Comparison of ENCODE assay signal across 12 mouse cellular contexts in the genomic region with DNA sequence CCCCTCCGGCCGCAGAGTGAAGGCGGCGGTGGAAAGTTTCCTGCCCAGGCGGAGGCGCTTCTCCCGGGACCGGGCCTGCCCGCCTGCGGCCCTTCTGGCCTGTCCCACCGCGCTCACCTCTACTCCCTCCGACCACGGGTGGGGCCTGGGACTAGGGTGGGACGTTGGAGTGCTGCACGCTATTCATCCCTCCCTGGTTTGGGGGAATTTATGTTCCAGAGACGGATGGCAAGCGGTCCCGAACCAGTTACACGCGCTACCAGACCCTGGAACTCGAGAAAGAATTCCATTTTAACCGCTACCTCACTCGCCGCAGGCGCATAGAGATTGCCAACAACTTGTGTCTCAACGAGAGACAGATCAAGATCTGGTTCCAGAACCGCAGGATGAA. TPM values are rescaled to one million over a fixed set of nuclear protein-coding genes. Genes with fewer than 3 reads are reported as not detected.
DNase-seq lines count a peak whose midpoint lies in the region; ATAC-seq lines count a peak whose summit lies in the region.
"Had no signal": no experiment of that assay in that cellular context is flagged by ENCODE, and none has a peak within 500 bp of the region (broad histone marks: within the 10 kb centered on the region; RNA-seq: fewer than 3 reads in every experiment).

No protein-coding gene starts in this region.

- H3K4me2 ChIP-seq in kidney, embryonic 16.5 days (replicated peaks; ENCODE audit: low read depth, low read length), result peak overlapping the region; percentile 68
- H3K4me2 ChIP-seq in embryonic facial prominence, embryonic 11.5 days (ENCODE audit: low read depth, low read length), result no peak overlapping the region
- H3K4me2 ChIP-seq in hindbrain, embryonic 15.5 days, result peak overlapping the region; percentile 66
- peak overlapping the region; percentile 99 for H3K4me2 ChIP-seq in neural tube, embryonic 11.5 days (ENCODE audit: low read depth)

- peak overlapping the region; percentile 39 for H3K4me3 ChIP-seq in kidney, embryonic 16.5 days (ENCODE audit: low read length)
- H3K4me3 ChIP-seq in embryonic facial prominence, embryonic 11.5 days (ENCODE audit: low read depth, low read length), result no peak overlapping the region
- H3K4me3 ChIP-seq in hindbrain, embryonic 15.5 days, result peak overlapping the region; percentile 45
- H3K4me3 ChIP-seq in neural tube, embryonic 11.5 days (ENCODE audit: low read depth, low read length), result peak overlapping the region; percentile 61

- H3K27ac ChIP-seq in kidney, embryonic 16.5 days (ENCODE audit: low read length), result peak overlapping the region; percentile 88
- no peak overlapping the region for H3K27ac ChIP-seq in embryonic facial prominence, embryonic 11.5 days (replicated peaks; ENCODE audit: low read depth, low read length)
- H3K27ac ChIP-seq in hindbrain, embryonic 15.5 days (replicated peaks), result peak overlapping the region; percentile 89
- H3K27ac ChIP-seq in neural tube, embryonic 11.5 days (ENCODE audit: low read depth, low read length), result peak overlapping the region; percentile 99

- 2% methylated on average over 24 of the region's 28 CpGs for WGBS in kidney, embryonic 16.5 days
- WGBS in embryonic facial prominence, embryonic 11.5 days, result under 1% methylated on average over 28 of the region's 28 CpGs
- 2% methylated on average over 28 of the region's 28 CpGs for WGBS in hindbrain, embryonic 15.5 days
- under 1% methylated on average over 28 of the region's 28 CpGs for WGBS in neural tube, embryonic 11.5 days

- H3K9ac ChIP-seq in kidney, embryonic 16.5 days (replicated peaks; ENCODE audit: low read length), result peak overlapping the region; percentile 67
- no peak overlapping the region for H3K9ac ChIP-seq in embryonic facial prominence, embryonic 11.5 days (replicated peaks; ENCODE audit: low read length)
- peak overlapping the region; percentile 51 for H3K9ac ChIP-seq in hindbrain, embryonic 15.5 days
- peak overlapping the region; percentile 90 for H3K9ac ChIP-seq in neural tube, embryonic 11.5 days (ENCODE audit: low read length)

- ATAC-seq in kidney, embryonic 16.5 days (ENCODE audit: low FRiP score, low TSS enrichment), result peak; percentile 32
- ATAC-seq in embryonic facial prominence, embryonic 11.5 days (replicated peaks; ENCODE audit: insufficient number of reproducible peaks, low FRiP score, low TSS enrichment, low read depth), result 0 out of 2 replicates have a peak, but pooled peaks have one; percentile 19
- no peak for ATAC-seq in hindbrain, embryonic 15.5 days (ENCODE audit: low FRiP score, low read depth)
- ATAC-seq in neural tube, embryonic 11.5 days (ENCODE audit: insufficient read depth, low FRiP score, low TSS enrichment), result no peak; the same call in 1 of the 2 replicates

- DNase-seq in kidney, adult 11 months, result no peak
- DNase-seq in embryonic facial prominence, embryonic 11.5 days (ENCODE audit: low spot score), result no peak
- DNase-seq in neural tube, embryonic 11.5 days (ENCODE audit: low spot score), result no peak
- no peak for DNase-seq in ovary, postnatal 14 days (ENCODE audit: low spot score)
- DNase-seq in Muller cell, postnatal 12 days (ENCODE audit: inconsistent ontology term), result no peak
- DNase-seq in urinary bladder, adult 2 months (ENCODE audit: low spot score), result no peak
- DNase-seq: lung, postnatal 14 days; thymus, postnatal 25 days had no signal

- no peaks in the 10 kb centered on the region; the same call in 1 of the 2 replicates for H3K36me3 ChIP-seq in kidney, embryonic 16.5 days (ENCODE audit: insufficient read depth, low read length)
- no peaks in the 10 kb centered on the region for H3K36me3 ChIP-seq in embryonic facial prominence, embryonic 11.5 days (replicated peaks; ENCODE audit: control insufficient read depth, insufficient read depth, low read depth, low read length)
- H3K36me3 ChIP-seq in hindbrain, embryonic 15.5 days, result no peaks in the 10 kb centered on the region
- no peaks in the 10 kb centered on the region; the same call in 1 of the 2 replicates for H3K36me3 ChIP-seq in neural tube, embryonic 11.5 days (ENCODE audit: control insufficient read depth, insufficient read depth, low read length)

- no peaks in the 10 kb centered on the region for H3K9me3 ChIP-seq in kidney, embryonic 16.5 days (ENCODE audit: low read length)
- H3K9me3 ChIP-seq in embryonic facial prominence, embryonic 11.5 days (replicated peaks; ENCODE audit: control insufficient read depth, low read length), result no peaks in the 10 kb centered on the region
- no peaks in the 10 kb centered on the region for H3K9me3 ChIP-seq in hindbrain, embryonic 15.5 days
- no peaks in the 10 kb centered on the region for H3K9me3 ChIP-seq in neural tube, embryonic 11.5 days (ENCODE audit: control insufficient read depth, low read length)

- H3K27me3 ChIP-seq in kidney, embryonic 16.5 days (ENCODE audit: insufficient read depth, low read length), result peaks cover 43% of the 10 kb centered on the region
- peaks cover 97% of the 10 kb centered on the region for H3K27me3 ChIP-seq in embryonic facial prominence, embryonic 11.5 days (ENCODE audit: control insufficient read depth, insufficient read depth, low read length)
- peaks cover 82% of the 10 kb centered on the region for H3K27me3 ChIP-seq in hindbrain, embryonic 15.5 days
- H3K27me3 ChIP-seq in neural tube, embryonic 11.5 days (ENCODE audit: control insufficient read depth, insufficient read depth, low read length), result no peaks in the 10 kb centered on the region

- peaks cover 92% of the 10 kb centered on the region for H3K4me1 ChIP-seq in kidney, embryonic 16.5 days (ENCODE audit: insufficient read depth, low read length)
- H3K4me1 ChIP-seq in embryonic facial prominence, embryonic 11.5 days (ENCODE audit: control insufficient read depth, insufficient read depth, low read length), result no peaks in the 10 kb centered on the region
- peaks cover 10% of the 10 kb centered on the region for H3K4me1 ChIP-seq in hindbrain, embryonic 15.5 days (replicated peaks)
- H3K4me1 ChIP-seq in neural tube, embryonic 11.5 days (ENCODE audit: control insufficient read depth, insufficient read depth, low read length), result peaks cover 64% of the 10 kb centered on the region

RNA-seq across cellular contexts. Expression of gene Hoxc4, which starts 3.7 kb away (rescaled TPM):
- polyA plus RNA-seq in kidney, embryonic 16.5 days (2015; fragmentation: Nextera tagmentation; extraction: Ambion mirVana), result 6.9 and 8.6 TPM in 2 replicates
- 1.6 and 1.7 TPM in 2 replicates for polyA plus RNA-seq in embryonic facial prominence, embryonic 11.5 days (2014; fragmentation: Nextera tagmentation; extraction: Ambion mirVana)
- 56.8 and 63.8 TPM in 2 replicates for polyA plus RNA-seq in hindbrain, embryonic 15.5 days (2015; fragmentation: Nextera tagmentation; extraction: Ambion mirVana)
- 62.6 and 67.3 TPM in 2 replicates for polyA plus RNA-seq in neural tube, embryonic 11.5 days (2014; fragmentation: Nextera tagmentation; extraction: Ambion mirVana)
- 0.76 and 0.80 TPM in 2 replicates for polyA plus RNA-seq in urinary bladder, adult 2 months (2012; rRNA removed)
- polyA plus RNA-seq: cortical plate, adult 2 months had no signal

RNA-seq across cellular contexts. Expression of gene Hoxc6, which starts 16.9 kb away (rescaled TPM):
- 7.6 and 11.0 TPM in 2 replicates for polyA plus RNA-seq in kidney, embryonic 16.5 days (2015; fragmentation: Nextera tagmentation; extraction: Ambion mirVana)
- polyA plus RNA-seq in embryonic facial prominence, embryonic 11.5 days (2014; fragmentation: Nextera tagmentation; extraction: Ambion mirVana), result 0.17 and 0.43 TPM in 2 replicates
- polyA plus RNA-seq in hindbrain, embryonic 15.5 days (2015; fragmentation: Nextera tagmentation; extraction: Ambion mirVana), result 7.4 and 13.1 TPM in 2 replicates
- polyA plus RNA-seq in neural tube, embryonic 11.5 days (2014; fragmentation: Nextera tagmentation; extraction: Ambion mirVana), result 95.9 and 96.4 TPM in 2 replicates
- 2.1 and 2.5 TPM in 2 replicates for polyA plus RNA-seq in urinary bladder, adult 2 months (2012; rRNA removed)
- polyA plus RNA-seq: cortical plate, adult 2 months had no signal

RNA-seq across cellular contexts. Expression of gene Hoxc8, which starts 24.6 kb away (rescaled TPM):
- polyA plus RNA-seq in kidney, embryonic 16.5 days (2015; fragmentation: Nextera tagmentation; extraction: Ambion mirVana), result 6.6 and 9.2 TPM in 2 replicates
- not detected in 2 replicates for polyA plus RNA-seq in embryonic facial prominence, embryonic 11.5 days (2014; fragmentation: Nextera tagmentation; extraction: Ambion mirVana)
- 2.3 and 16.6 TPM in 2 replicates for polyA plus RNA-seq in hindbrain, embryonic 15.5 days (2015; fragmentation: Nextera tagmentation; extraction: Ambion mirVana)
- 63.7 and 67.1 TPM in 2 replicates for polyA plus RNA-seq in neural tube, embryonic 11.5 days (2014; fragmentation: Nextera tagmentation; extraction: Ambion mirVana)
- polyA plus RNA-seq in urinary bladder, adult 2 months (2012; rRNA removed), result 0.39 and 0.47 TPM in 2 replicates
- polyA plus RNA-seq: cortical plate, adult 2 months; heart, embryonic 14.5 days had no signal

RNA-seq across cellular contexts. Expression of gene Hoxc9, which starts 38.8 kb away (rescaled TPM):
- 7.4 and 9.2 TPM in 2 replicates for polyA plus RNA-seq in kidney, embryonic 16.5 days (2015; fragmentation: Nextera tagmentation; extraction: Ambion mirVana)
- not detected in 2 replicates for polyA plus RNA-seq in embryonic facial prominence, embryonic 11.5 days (2014; fragmentation: Nextera tagmentation; extraction: Ambion mirVana)
- polyA plus RNA-seq in hindbrain, embryonic 15.5 days (2015; fragmentation: Nextera tagmentation; extraction: Ambion mirVana), result 0.30 TPM in 1 of 2 replicates, not detected in the other
- 36.1 and 40.0 TPM in 2 replicates for polyA plus RNA-seq in neural tube, embryonic 11.5 days (2014; fragmentation: Nextera tagmentation; extraction: Ambion mirVana)
- polyA plus RNA-seq in urinary bladder, adult 2 months (2012; rRNA removed), result 0.36 and 0.46 TPM in 2 replicates
- polyA plus RNA-seq: cortical plate, adult 2 months; heart, embryonic 14.5 days had no signal

RNA-seq across cellular contexts. Expression of gene Hoxc5, which starts 47.8 kb away (rescaled TPM):
- polyA plus RNA-seq in kidney, embryonic 16.5 days (2015; fragmentation: Nextera tagmentation; extraction: Ambion mirVana), result 4.3 and 5.9 TPM in 2 replicates
- polyA plus RNA-seq in embryonic facial prominence, embryonic 11.5 days (2014; fragmentation: Nextera tagmentation; extraction: Ambion mirVana), result 0.53 and 1.0 TPM in 2 replicates
- polyA plus RNA-seq in hindbrain, embryonic 15.5 days (2015; fragmentation: Nextera tagmentation; extraction: Ambion mirVana), result 20.1 and 22.0 TPM in 2 replicates
- polyA plus RNA-seq in neural tube, embryonic 11.5 days (2014; fragmentation: Nextera tagmentation; extraction: Ambion mirVana), result 36.3 and 37.3 TPM in 2 replicates
- polyA plus RNA-seq in urinary bladder, adult 2 months (2012; rRNA removed), result 0.60 and 1.4 TPM in 2 replicates
- polyA plus RNA-seq: cortical plate, adult 2 months had no signal

Comparison
In these comparisons a context has a peak if more than half of its experiments do, and no peak if none do; other contexts are left out.
1. ATAC-seq: peak in kidney, embryonic 16.5 days (single experiment) and embryonic facial prominence, embryonic 11.5 days (single experiment); none in hindbrain, embryonic 15.5 days (single experiment) and neural tube, embryonic 11.5 days (single experiment).